Mouse (Mus musculus): ENCODE data around the gene Zfp36.
A peak's percentile ranks its signal among the peaks of the same experiment; 100 is the strongest.

Gene Zfp36

GRCm38 (mm10) chr7:28367663-28368275 is 12.3 kb downstream of the Zfp36 start:
- no peak for DNase-seq

GRCm38 (mm10) chr7:28362441-28363060 is 17.5 kb downstream of the Zfp36 start:
- DNase-seq: no peak

- no peak for DNase-seq
Measured at GRCm38 (mm10) chr7:28361647-28362341, 18.3 kb downstream of the Zfp36 start.

- no peak for DNase-seq
Measured at GRCm38 (mm10) chr7:28360291-28360690, 19.8 kb downstream of the Zfp36 start.

- no peak for DNase-seq
Measured at GRCm38 (mm10) chr7:28359854-28360253, 20.2 kb downstream of the Zfp36 start.

GRCm38 (mm10) chr7:28358431-28358830 is 21.6 kb downstream of the Zfp36 start:
- DNase-seq: no peak

- no peak for DNase-seq
Measured at GRCm38 (mm10) chr7:28357984-28358383, 22.1 kb downstream of the Zfp36 start.

GRCm38 (mm10) chr7:28356981-28357380 is 23.1 kb downstream of the Zfp36 start:
- no peak for DNase-seq

- DNase-seq: peak; percentile 64
Measured at GRCm38 (mm10) chr7:28355221-28355620, 24.8 kb downstream of the Zfp36 start.

- no peak for DNase-seq
Measured at GRCm38 (mm10) chr7:28354596-28354995, 25.5 kb downstream of the Zfp36 start.

GRCm38 (mm10) chr7:28354113-28354581 is 25.9 kb downstream of the Zfp36 start:
- no peak for DNase-seq

GRCm38 (mm10) chr7:28353267-28353666 is 26.8 kb downstream of the Zfp36 start:
- peak; percentile 55 for DNase-seq

- DNase-seq: no peak
Measured at GRCm38 (mm10) chr7:28351676-28352191, 28.3 kb downstream of the Zfp36 start.

GRCm38 (mm10) chr7:28350155-28350883 is 29.7 kb downstream of the Zfp36 start, which contains the start of gene Rps16:
Gene Rps16 (plus strand): TSS chr7:28350652.
- peak; percentile 99 for DNase-seq

GRCm38 (mm10) chr7:28348601-28349000 is 31.5 kb downstream of the Zfp36 start:
- no peak for DNase-seq

GRCm38 (mm10) chr7:28347746-28348145 is 32.3 kb downstream of the Zfp36 start:
- DNase-seq: no peak

GRCm38 (mm10) chr7:28344637-28345036 is 35.4 kb downstream of the Zfp36 start:
- DNase-seq: peak; percentile 84

- no peak for DNase-seq
Measured at GRCm38 (mm10) chr7:28341381-28341780, 38.7 kb downstream of the Zfp36 start.

- DNase-seq: peak; percentile 66
Measured at GRCm38 (mm10) chr7:28339213-28339917, 40.7 kb downstream of the Zfp36 start.

- DNase-seq: peak; percentile 97
Measured at GRCm38 (mm10) chr7:28338108-28338998, 41.7 kb downstream of the Zfp36 start, which contains the start of gene Supt5. Gene Supt5 (minus strand): TSS chr7:28338746.

- no peak for DNase-seq
Measured at GRCm38 (mm10) chr7:28335471-28335870, 44.6 kb downstream of the Zfp36 start.

Measured in thymus, postnatal 4 days (tissue).